Mouse (Mus musculus): ENCODE data around the gene Ptafr.
A peak's percentile ranks its signal among the peaks of the same experiment; 100 is the strongest.

The Ptafr gene

GRCm38 (mm10) chr4:132563965-132564364 is at the start of gene Ptafr:
Gene Ptafr (plus strand): TSS chr4:132564067.
- DNase-seq (ENCODE audit: low read depth, low spot score), result no peak

GRCm38 (mm10) chr4:132514555-132515135 is 49.2 kb upstream of the Ptafr start:
- peak; percentile 93 for DNase-seq (ENCODE audit: low read depth, low spot score)

GRCm38 (mm10) chr4:132515369-132516155 is 48.3 kb upstream of the Ptafr start:
- DNase-seq (ENCODE audit: low read depth, low spot score), result peak; percentile 100

GRCm38 (mm10) chr4:132518066-132518465 is 45.8 kb upstream of the Ptafr start:
- DNase-seq (ENCODE audit: low read depth, low spot score), result no peak

GRCm38 (mm10) chr4:132519188-132519587 is 44.7 kb upstream of the Ptafr start:
- no peak for DNase-seq (ENCODE audit: low read depth, low spot score)

DNA sequence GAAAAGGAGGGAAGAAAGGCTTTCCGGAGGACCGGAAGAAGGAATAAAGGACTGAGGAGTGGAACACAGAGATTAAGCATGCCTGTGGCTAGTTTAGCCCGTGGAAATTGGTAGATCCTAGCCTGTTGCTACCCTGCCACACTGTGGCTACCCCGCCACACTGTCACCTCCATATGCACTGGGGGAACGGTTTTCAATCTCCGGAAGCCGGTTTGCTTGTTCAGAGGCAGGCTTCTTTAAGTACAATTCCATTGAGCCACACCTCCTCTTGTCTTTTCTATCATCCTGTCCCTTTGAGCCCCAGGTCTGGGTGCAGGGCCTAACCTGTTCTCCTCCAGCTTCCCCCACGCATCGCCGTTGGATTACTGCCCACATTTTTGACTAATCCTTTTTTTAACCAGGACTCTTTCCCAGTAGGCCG is 39.5 kb upstream of the Ptafr start:
- no peak for DNase-seq (ENCODE audit: low read depth, low spot score)

DNA sequence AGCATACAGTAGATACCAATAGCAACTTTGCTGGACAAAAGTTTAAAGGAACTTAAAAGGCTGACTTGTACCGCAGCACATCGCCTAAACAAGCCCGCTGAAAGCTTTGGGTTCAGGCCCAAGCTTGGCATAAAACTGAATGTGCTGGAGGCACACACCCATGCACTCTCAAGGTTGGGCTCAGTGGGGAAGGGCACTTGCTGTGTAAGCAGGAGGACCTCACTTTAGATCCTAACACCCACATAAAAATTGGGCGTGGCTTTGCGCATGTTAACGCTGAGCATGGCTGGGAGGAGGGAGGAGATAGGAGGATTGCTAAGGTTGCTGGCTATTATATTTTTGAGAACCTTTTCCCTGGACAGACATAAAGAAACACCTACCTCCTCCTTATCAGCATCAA is 39.1 kb upstream of the Ptafr start:
- no peak for DNase-seq (ENCODE audit: low read depth, low spot score)

DNA sequence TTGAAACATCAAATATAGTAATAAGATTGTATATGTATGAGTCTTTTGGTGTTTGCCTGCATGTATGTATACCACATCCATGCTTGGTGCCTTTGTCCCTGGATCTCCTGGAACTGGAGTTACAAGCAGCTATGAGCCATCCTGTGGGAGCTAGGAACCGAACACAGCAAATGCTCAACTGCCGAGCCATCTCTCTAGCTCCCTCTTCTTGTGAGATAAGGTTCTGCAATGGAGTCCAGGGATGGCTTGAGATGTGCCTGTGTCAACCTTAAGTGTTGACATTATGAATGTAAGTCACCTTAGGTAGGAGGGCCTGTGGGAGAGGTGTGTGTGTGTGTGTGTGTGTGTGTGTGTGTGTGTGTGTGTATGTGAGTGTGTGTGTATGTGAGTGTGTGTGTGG is 37.2 kb upstream of the Ptafr start:
- peak; percentile 45 for DNase-seq (ENCODE audit: low read depth, low spot score)

- no peak for DNase-seq (ENCODE audit: low read depth, low spot score)
Observed at GRCm38 (mm10) chr4:132527917-132528522, 35.8 kb upstream of the Ptafr start.

DNA sequence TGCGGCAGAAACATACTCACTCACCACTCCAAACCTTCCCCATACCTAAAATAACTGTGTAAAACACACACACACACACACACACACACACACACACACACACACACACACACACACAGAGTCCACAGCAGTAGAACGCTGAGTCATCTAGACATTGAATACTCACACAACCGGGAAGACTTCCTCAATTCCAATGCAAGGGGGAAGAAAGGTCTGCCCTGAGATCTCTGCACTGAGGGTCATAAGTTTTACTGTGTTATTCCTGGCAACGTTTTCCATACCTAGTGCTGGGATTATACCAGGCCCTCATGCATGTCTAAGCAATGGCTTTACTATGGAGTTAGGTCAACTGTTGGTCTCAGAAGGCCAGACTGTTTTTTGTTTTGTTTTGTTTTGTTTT is 34.5 kb upstream of the Ptafr start:
- DNase-seq (ENCODE audit: low read depth, low spot score), result no peak

- no peak for DNase-seq (ENCODE audit: low read depth, low spot score)
Observed at GRCm38 (mm10) chr4:132530033-132530804, 33.6 kb upstream of the Ptafr start.

GRCm38 (mm10) chr4:132532496-132532895 is 31.4 kb upstream of the Ptafr start:
- DNase-seq (ENCODE audit: low read depth, low spot score), result peak; percentile 57

- peak; percentile 97 for DNase-seq (ENCODE audit: low read depth, low spot score)
Observed at GRCm38 (mm10) chr4:132532981-132533916, 30.6 kb upstream of the Ptafr start, which contains the start of gene Atpif1. Gene Atpif1 (minus strand): TSS chr4:132533659.

DNA sequence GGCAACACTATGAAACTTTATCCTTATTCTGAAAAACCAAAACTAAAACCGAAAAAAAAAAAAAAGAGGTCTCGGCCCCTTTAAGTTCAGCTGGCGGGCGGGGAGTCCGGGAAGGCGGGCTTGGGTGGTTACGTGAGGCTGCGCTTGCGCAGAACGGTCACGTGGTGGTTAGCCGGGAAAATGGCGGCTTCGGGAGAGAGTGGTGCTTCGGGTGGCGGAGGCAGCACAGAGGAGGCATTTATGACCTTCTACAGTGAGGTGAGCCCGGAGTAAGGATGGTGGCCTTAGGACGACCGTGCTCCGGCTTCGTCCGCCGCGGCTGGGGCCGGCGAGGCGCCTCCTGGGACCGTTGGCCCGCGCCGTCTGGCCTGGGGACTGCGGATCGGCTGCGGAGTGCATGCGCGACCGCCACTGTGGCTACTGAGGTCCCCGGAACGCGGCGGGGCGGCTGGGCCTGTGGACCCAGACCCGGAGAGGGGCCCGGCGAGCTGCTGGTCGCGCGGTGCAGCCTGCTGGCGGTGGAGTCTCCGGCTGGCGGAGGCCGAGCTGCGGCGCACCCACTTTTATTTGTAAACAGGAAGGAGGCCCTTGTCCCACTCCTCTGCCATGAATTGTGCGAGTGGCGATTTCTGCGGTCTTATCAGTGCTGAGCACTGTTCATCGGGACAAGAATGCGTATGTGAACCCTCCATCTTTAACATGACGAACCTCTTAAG is 28.3 kb upstream of the Ptafr start, which contains the start of gene Dnajc8:
Gene Dnajc8, plus strand, starts transcription at position 145 of the 716 bp plus-strand sequence.
- peak; percentile 93 for DNase-seq (ENCODE audit: low read depth, low spot score)

GRCm38 (mm10) chr4:132539481-132539880 is 24.4 kb upstream of the Ptafr start:
- no peak for DNase-seq (ENCODE audit: low read depth, low spot score)

GRCm38 (mm10) chr4:132541413-132541812 is 22.5 kb upstream of the Ptafr start:
- DNase-seq (ENCODE audit: low read depth, low spot score), result no peak

- peak; percentile 67 for DNase-seq (ENCODE audit: low read depth, low spot score)
Observed at GRCm38 (mm10) chr4:132542724-132543123, 21.1 kb upstream of the Ptafr start.

- DNase-seq (ENCODE audit: low read depth, low spot score), result peak; percentile 84
Observed at GRCm38 (mm10) chr4:132545851-132546250, 18.0 kb upstream of the Ptafr start.

GRCm38 (mm10) chr4:132554221-132554620 is 9.6 kb upstream of the Ptafr start:
- DNase-seq (ENCODE audit: low read depth, low spot score), result no peak

DNA sequence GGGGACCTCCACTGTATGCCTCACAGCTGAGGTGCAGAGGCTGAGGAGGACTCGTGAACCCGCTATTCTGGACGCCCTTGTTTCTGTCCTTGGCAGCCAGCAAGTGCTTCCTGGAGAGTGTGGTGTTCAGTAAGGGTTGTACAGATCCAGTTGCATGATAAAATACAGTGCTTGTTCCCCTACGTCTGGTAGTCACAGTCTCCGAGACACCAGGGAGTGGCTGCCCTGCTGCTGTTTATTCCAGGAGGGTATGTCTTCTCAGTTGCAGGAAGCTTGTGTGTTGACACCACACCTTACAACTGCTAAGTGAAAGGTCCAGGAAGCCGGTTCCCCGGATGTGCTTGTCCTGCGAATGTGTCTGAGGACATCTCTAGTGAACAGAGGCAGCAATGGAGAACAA is 9.2 kb upstream of the Ptafr start:
- DNase-seq (ENCODE audit: low read depth, low spot score), result no peak

All from 3T3-L1 (cell line).